Mouse (Mus musculus) cortical plate, adult 2 months (tissue): ENCODE measurements around the gene Chd4.

Experiments used
- CTCF ChIP-seq: fragments of 200-500 bp; IDR thresholded peaks from 2 replicates; pipeline ENCODE4 v1.5.1; 2011; ENCODE audit warnings: mild to moderate bottlenecking, control low read depth, low read length; ENCODE audit not compliant: insufficient read depth; ENCODE audit errors: extremely low read depth
- POLR2A ChIP-seq: fragments of 200-500 bp; IDR thresholded peaks from 2 replicates; pipeline ENCODE4 v1.6.1; 2011; ENCODE audit warnings: mild to moderate bottlenecking, low read length, control low read depth; ENCODE audit not compliant: insufficient read depth; ENCODE audit errors: extremely low read depth

DNA sequence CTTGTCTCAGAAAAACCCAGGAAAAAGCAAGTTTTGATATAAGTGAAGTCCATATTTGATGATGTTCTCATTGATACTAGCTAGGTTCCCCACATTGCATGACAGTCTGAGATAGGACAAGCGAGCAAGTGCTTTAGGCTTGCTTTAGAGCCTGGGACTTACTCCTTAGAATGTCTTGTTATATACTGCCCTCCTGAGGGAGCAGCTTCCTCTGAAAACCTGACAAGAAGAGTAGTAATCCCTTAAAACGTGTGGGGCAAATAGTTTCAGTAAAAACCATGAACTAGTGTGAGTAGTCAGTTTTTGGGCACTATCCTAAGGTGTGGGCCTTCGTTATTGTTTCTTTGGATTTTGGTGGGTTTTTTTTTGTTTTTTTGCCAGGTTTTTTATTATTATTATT is 47.3 kb downstream of the Chd4 start:
- TF ChIP-seq CTCF, result no peak
- TF ChIP-seq POLR2A, result no peak
